Mouse (Mus musculus): ENCODE data around the gene Gm37419. TPM values are rescaled to one million over a fixed set of nuclear protein-coding genes. Genes with fewer than 3 reads are reported as not detected.

Gene Gm37419
- polyA plus RNA-seq, 1 experiment from 2014 or later = not detected

GRCm38 (mm10) chr16:24035767-24036166 lies 47.5 kb downstream of the Gm37419 start:
- no peak overlapping the region for H3K27ac ChIP-seq (ENCODE audit: low read length)
- H3K9me3 ChIP-seq (ENCODE audit: control insufficient read depth, low read depth, low read length) = no peaks in the 10 kb centered on the region
- H3K4me1 ChIP-seq (ENCODE audit: control insufficient read depth, insufficient read depth, low read length) = no peaks in the 10 kb centered on the region
- no peak overlapping the region for H3K4me3 ChIP-seq (ENCODE audit: low read depth, low read length)
- no peaks in the 10 kb centered on the region for H3K36me3 ChIP-seq (ENCODE audit: control insufficient read depth, insufficient read depth, low read length)
- H3K4me2 ChIP-seq (replicated peaks; ENCODE audit: low read depth, low read length) = no peak overlapping the region
- no peaks in the 10 kb centered on the region for H3K27me3 ChIP-seq (ENCODE audit: control insufficient read depth, insufficient read depth, low read length)
- no peak for ATAC-seq (ENCODE audit: insufficient number of reproducible peaks, insufficient read depth, low FRiP score, low read depth)
- no peak overlapping the region for H3K9ac ChIP-seq (replicated peaks; ENCODE audit: low read depth, low read length)

GRCm38 (mm10) chr16:24036398-24036797 lies 48.1 kb downstream of the Gm37419 start:
- Histone ChIP-seq H3K27me3 (ENCODE audit: control insufficient read depth, insufficient read depth, low read length) (no peaks in the 10 kb centered on the region), H3K4me2 (replicated peaks; ENCODE audit: low read depth, low read length) (no peak overlapping the region), H3K36me3 (ENCODE audit: control insufficient read depth, insufficient read depth, low read length) (no peaks in the 10 kb centered on the region), H3K4me3 (ENCODE audit: low read depth, low read length) (no peak overlapping the region), H3K9me3 (ENCODE audit: control insufficient read depth, low read depth, low read length) (no peaks in the 10 kb centered on the region), H3K4me1 (ENCODE audit: control insufficient read depth, insufficient read depth, low read length) (no peaks in the 10 kb centered on the region), H3K27ac (ENCODE audit: low read length) (no peak overlapping the region), H3K9ac (replicated peaks; ENCODE audit: low read depth, low read length) (no peak overlapping the region)
- WGBS = 87% methylated on average over 3 of the region's 3 CpGs
- no peak for ATAC-seq (ENCODE audit: insufficient number of reproducible peaks, insufficient read depth, low FRiP score, low read depth)

Other genes with a start within 250 kb of the Gm37419 start
- 0.85 and 1.0 TPM in 2 replicates for gene Sst, start 97.5 kb upstream of the Gm37419 start, polyA plus RNA-seq (2014; fragmentation: Nextera tagmentation; extraction: Ambion mirVana)
- not detected in 2 replicates for gene Rtp2, start 56.1 kb upstream of the Gm37419 start, polyA plus RNA-seq (2014; fragmentation: Nextera tagmentation; extraction: Ambion mirVana)
- 1.4 and 1.5 TPM in 2 replicates for gene Bcl6, start 370 bp downstream of the Gm37419 start, polyA plus RNA-seq (2014; fragmentation: Nextera tagmentation; extraction: Ambion mirVana)

Measured in stomach, embryonic 14.5 days (tissue).